Mouse (Mus musculus) lung, postnatal 10 days (tissue): ENCODE results near the gene P3h1.

Source experiments
- DNase-seq: peaks from one replicate; pipeline ENCODE4 v3.0.0; 2021

P3h1 gene

GRCm38 (mm10) chr4:119232410-119233255 is at the start of gene P3h1, which contains the start of gene AU022252:
P3h1 (plus strand) TSS chr4:119232915.
AU022252 (minus strand) TSS chr4:119232712.
- peak; percentile 100 for DNase-seq

GRCm38 (mm10) chr4:119183525-119183924 is 49.2 kb upstream of the P3h1 start:
- DNase-seq: no peak

- DNase-seq: no peak
These were observed 46.9 kb upstream of the P3h1 start for GRCm38 (mm10) chr4:119185771-119186170.

GRCm38 (mm10) chr4:119188060-119188785 is 44.5 kb upstream of the P3h1 start:
- DNase-seq: no peak

GRCm38 (mm10) chr4:119189392-119189791 is 43.3 kb upstream of the P3h1 start:
- DNase-seq: no peak

GRCm38 (mm10) chr4:119189864-119190263 is 42.9 kb upstream of the P3h1 start, which contains the start of gene Ermap:
Ermap (minus strand) TSS chr4:119190011.
- DNase-seq: no peak

- no peak for DNase-seq
These were observed 42.1 kb upstream of the P3h1 start for GRCm38 (mm10) chr4:119190618-119191017.

- no peak for DNase-seq
These were observed 41.4 kb upstream of the P3h1 start for GRCm38 (mm10) chr4:119191273-119191672.

- no peak for DNase-seq
These were observed 40.0 kb upstream of the P3h1 start for GRCm38 (mm10) chr4:119192757-119193156.

- peak; percentile 87 for DNase-seq
These were observed 37.7 kb upstream of the P3h1 start, which contains the start of gene Svbp for GRCm38 (mm10) chr4:119194909-119195581. Svbp (plus strand) TSS chr4:119195306.

GRCm38 (mm10) chr4:119195582-119196320 is 37.0 kb upstream of the P3h1 start:
- no peak for DNase-seq

- DNase-seq: no peak
These were observed 34.6 kb upstream of the P3h1 start for GRCm38 (mm10) chr4:119198105-119198504.

- DNase-seq: peak; percentile 75
These were observed 28.0 kb upstream of the P3h1 start for GRCm38 (mm10) chr4:119204672-119205071.

GRCm38 (mm10) chr4:119216667-119217066 is 16.0 kb upstream of the P3h1 start:
- DNase-seq: no peak

- no peak for DNase-seq
These were observed 14.5 kb upstream of the P3h1 start, which contains the start of gene Tmem269 for GRCm38 (mm10) chr4:119218169-119218568. Tmem269 (minus strand) TSS chr4:119218217.

GRCm38 (mm10) chr4:119223696-119224095 is 9.0 kb upstream of the P3h1 start:
- DNase-seq: peak; percentile 33

GRCm38 (mm10) chr4:119224534-119224933 is 8.2 kb upstream of the P3h1 start:
- no peak for DNase-seq

GRCm38 (mm10) chr4:119225719-119226118 is 7.0 kb upstream of the P3h1 start:
- DNase-seq: no peak

GRCm38 (mm10) chr4:119226751-119227150 is 6.0 kb upstream of the P3h1 start:
- no peak for DNase-seq

GRCm38 (mm10) chr4:119233256-119233901 is 664 bp downstream of the P3h1 start:
- peak; percentile 62 for DNase-seq

GRCm38 (mm10) chr4:119234348-119234747 is 1.6 kb downstream of the P3h1 start:
- no peak for DNase-seq

- no peak for DNase-seq
These were observed 5.9 kb downstream of the P3h1 start for GRCm38 (mm10) chr4:119238661-119239060.
